Mouse (Mus musculus): ENCODE measurements around the gene Dpyd.
A peak's percentile ranks its signal among the peaks of the same experiment; 100 is the strongest.

Gene Dpyd

DNA sequence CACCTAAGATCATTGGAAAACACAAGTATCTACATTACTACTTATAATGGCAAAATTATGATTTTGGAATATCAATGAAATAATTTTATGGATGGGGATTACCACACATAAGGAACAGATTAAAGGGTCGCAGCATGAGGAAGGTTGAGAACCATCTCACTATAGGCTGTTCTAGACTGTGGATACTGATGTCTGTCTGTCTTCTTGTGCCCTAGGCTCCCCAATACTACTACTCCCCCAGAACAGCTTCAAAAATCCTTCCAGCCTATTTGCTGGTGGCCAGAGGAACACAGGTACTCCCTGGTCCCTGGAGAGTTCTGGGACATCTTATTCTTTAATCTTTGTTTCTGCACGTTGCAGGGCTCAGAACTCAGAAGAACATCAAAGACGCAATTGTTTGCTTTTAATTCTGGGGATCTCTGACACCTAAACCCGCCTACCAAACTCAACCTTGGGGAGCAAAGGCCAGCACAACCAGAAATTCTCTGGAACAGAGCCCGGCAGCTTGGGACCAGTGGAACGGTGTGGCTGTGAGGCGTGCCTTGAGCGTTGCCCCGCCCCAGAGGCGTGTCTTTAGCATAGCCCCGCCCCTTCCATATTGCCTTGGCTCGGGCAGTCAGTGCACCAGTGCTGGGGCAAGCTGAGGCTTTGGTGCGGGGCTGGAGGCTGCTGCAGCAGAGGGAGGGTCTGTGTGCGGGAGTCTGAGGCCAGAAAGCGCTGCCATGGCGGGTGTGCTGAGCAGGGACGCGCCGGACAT lies at the start of gene Dpyd:
TSS of gene Dpyd (plus strand) at position 576 of the 757 bp plus-strand sequence.
- DNase-seq (ENCODE audit: low read depth, low spot score) = peak; percentile 0

DNA sequence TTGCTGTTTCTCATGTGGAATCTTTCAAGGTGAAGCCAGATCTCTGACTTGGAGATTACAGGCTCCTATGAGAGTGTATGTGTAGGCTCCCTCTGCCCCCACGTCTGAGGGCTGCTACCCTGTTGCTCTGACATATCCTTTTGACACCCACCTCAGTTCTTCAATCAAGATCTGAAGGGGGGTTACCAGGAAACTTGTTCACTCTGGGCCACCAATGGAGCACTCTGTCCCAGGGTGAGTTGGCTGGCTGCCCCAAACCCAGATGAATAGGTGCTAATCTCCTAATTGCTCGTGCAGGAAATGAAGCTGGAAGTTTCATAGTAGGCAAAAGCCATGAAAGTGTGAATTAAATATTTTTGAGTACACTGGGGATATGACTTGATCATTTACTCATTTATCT lies 24.3 kb upstream of the Dpyd start:
- no peak for DNase-seq (ENCODE audit: low read depth, low spot score)

DNA sequence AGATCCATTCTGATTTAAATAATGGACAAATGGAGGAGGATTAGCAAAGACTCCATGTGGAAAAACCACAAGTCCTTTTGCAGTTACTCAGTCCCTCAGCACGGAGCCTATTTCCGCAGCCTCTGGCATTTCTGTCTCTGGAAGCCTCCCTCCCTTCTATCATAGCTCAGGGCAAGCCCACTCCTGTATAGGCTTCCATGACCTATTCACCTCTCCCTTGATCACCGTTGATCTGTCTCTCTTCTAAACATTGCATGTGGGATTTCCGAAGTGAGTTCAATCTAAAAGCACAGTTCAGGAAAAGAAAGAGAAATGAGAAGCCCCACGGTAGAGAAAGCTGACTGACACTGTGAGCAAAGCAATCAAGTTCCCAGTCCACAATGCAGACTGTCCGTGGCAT lies 20.2 kb upstream of the Dpyd start:
- DNase-seq (ENCODE audit: low read depth, low spot score) = no peak

DNA sequence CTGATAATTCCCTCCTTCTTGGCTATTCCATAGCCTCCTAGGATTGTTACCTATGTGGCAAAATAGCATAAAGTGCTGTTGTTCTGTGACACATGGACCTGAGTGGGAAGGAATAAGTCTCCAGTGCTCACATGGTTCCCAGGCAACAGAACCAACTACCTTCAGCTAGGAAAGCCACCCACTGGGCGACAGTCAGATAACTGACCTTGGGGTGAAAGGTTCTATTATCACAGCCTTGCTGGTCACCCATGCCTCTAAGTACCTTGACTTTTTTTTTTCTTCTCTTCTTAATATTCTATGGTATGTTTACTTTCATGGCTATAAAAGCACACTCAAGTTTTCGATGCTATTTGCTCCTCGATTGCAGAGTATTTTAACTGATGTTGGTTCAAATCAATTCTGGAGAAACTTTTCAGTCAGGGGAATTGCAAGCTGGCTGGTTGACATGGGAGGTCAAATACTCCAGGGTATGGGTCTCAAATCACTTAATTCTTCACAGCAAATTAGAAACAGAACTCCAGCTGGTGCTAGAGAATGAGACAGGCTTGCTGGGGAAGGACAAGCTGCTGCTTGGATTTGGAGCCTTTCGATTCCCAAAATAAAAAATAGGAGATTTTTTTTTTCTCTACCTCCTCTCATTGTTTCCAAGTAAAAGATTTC lies 14.2 kb upstream of the Dpyd start:
- no peak for DNase-seq (ENCODE audit: low read depth, low spot score)

DNA sequence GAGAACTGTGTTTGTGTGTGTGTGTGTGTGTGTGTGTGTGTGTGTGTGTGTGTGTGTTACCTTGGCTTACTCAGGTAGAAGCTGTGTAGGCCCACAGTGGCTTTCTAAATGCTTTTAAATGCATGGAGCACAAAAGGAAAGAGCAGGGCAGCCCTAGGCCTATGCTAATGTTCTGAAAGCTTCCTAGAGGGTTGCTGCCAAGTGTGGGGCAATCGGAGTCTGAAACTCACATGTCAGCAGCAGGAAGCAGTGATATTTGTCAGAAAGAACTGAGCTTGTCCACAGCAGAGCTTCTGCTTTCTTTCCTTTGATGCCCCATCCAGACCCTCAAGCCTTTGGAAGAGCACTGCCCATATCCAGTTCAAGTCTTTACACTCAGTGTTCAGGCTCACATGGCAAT lies 4.3 kb upstream of the Dpyd start:
- DNase-seq (ENCODE audit: low read depth, low spot score) = no peak

DNA sequence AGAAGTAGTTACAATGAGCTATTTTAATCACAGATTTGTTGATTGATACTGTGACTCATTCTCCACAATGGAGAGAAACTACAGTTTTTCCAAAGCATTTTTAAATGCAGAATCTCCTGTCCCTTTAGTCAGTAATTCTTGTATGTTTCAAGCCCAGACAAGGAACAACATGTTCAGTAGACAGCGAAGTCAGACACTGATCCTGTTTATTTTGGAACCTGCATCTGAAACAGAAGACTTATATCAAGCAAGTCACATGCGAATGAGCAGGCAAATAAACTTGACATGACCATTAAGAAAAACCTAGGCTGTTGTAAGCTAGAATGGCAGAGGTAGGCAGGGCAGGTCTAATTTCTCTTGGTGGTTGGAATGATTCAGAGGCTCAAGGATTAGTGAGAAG lies 2.0 kb upstream of the Dpyd start:
- DNase-seq (ENCODE audit: low read depth, low spot score) = no peak

DNA sequence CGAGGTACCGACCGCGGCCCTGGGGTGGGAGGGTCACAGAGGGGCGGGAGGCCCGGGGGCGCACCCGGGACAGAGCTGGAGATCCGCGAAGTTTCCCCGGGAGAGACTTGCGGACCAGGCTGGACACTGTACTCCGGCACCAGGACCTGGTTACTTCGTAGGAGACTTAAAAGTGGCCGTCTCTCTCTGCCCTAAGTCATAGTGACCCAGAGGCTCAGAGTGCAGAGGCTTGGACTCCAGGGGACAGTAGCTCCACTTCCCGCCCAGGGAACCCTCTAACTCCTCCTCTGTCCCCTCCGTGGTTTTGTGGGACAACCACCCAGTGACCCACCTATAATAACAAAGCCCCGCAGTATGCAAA lies 362 bp downstream of the Dpyd start:
- DNase-seq (ENCODE audit: low read depth, low spot score) = no peak

DNA sequence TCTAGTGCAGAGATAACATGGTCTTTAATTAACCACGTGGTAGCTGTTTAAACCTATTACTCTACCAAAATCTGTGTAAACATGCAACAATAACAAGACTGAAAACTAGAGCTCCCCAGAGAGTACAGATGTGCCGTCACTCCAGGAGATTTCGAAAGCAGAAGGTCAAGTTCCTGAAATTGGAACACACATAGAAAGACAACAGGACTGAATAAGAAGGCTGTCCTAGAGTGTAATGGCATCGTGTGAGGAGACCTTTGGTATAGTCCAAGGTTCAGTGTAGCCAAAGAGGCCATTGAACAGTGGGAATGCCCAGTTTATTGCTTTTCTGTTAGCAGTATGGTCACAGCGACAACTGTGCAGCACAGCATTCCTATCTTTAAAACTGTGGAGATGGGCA lies 4.8 kb downstream of the Dpyd start:
- DNase-seq (ENCODE audit: low read depth, low spot score) = no peak

DNA sequence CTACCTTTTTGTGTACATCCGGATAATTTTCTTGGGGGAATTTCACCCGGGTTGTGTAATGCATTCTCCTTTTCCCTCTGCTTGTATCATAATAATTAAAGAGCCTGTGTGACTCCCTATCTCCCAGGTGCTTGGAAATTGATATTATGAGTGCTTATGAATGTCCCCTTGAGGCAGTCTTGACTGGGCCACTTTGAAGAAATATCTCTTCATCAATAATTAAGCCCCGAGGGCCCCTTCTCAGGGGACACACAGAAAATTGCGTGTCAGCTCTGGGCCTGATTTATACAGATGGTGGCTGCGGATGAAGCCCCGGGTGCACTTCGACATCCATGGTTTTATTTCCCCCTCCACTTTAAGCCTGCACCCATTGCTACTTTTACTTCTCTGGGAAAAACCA lies 8.3 kb downstream of the Dpyd start:
- DNase-seq (ENCODE audit: low read depth, low spot score) = no peak

- no peak for DNase-seq (ENCODE audit: low read depth, low spot score)
Observed at GRCm38 (mm10) chr3:118590559-118590958, 28.6 kb downstream of the Dpyd start.

DNA sequence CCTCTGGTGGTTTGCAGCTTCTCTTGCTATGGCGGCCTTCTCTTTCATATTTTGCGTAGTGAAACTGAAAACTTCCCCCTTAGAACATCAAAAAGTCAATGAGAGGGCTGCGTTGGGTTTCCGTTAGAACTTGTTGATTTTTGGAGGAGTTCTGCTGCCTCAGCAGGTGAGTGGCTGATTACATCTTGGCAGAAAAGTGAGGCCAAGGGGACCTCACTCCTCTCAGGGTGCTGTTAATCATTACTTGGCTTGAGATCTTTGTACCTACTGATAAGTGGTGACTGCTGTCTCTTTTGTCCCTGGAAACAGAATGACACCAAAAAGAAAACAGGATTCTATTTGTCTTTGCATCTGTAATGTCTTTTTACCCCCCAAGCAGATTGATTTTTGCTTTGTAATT lies 32.9 kb downstream of the Dpyd start:
- DNase-seq (ENCODE audit: low read depth, low spot score) = no peak

- no peak for DNase-seq (ENCODE audit: low read depth, low spot score)
Observed at GRCm38 (mm10) chr3:118595693-118596092, 33.8 kb downstream of the Dpyd start.

GRCm38 (mm10) chr3:118601689-118602640 lies 40.0 kb downstream of the Dpyd start:
- no peak for DNase-seq (ENCODE audit: low read depth, low spot score)

DNA sequence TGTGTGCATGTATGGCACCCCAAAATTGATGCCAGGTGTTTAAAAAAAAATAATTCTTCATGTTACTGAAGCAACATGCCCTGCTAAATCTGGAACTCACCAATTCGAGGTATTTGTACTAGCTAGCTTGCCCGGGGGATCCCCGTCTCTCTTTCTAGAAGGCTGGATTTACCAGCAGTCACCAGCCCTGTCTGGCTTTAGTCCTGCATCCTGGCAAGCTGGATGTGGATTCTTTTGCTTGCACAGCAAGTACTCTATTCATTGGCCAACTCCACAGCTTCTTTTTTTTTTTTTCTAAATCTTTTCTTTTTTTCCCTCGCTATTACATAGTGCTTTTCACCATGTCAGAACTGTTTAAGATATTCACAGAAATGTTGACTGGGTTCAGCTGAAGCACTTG lies 46.8 kb downstream of the Dpyd start:
- DNase-seq (ENCODE audit: low read depth, low spot score) = no peak

GRCm38 (mm10) chr3:118626455-118627375 lies 64.8 kb downstream of the Dpyd start:
- DNase-seq (ENCODE audit: low read depth, low spot score) = no peak

DNA sequence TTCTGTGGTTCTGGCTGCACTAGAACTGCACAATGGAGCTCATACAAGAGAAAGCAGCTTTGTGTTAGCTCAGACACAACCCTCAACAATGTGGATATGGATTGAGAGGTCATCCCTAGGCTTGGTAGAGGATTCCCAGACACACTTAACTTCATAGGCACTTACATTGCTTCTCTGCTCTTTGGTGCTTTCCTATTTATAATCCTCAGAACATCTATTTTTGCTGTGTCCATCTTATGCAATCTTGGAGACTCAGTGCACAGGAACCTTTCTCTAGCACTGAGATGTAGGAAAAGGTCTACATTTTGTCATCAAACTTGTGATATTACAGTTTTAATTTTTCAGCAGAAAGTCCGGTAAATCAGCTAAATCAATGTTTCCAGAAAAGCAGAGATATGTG lies 67.8 kb downstream of the Dpyd start:
- no peak for DNase-seq (ENCODE audit: low read depth, low spot score)

GRCm38 (mm10) chr3:118646024-118646570 lies 84.2 kb downstream of the Dpyd start:
- DNase-seq (ENCODE audit: low read depth, low spot score) = no peak

DNA sequence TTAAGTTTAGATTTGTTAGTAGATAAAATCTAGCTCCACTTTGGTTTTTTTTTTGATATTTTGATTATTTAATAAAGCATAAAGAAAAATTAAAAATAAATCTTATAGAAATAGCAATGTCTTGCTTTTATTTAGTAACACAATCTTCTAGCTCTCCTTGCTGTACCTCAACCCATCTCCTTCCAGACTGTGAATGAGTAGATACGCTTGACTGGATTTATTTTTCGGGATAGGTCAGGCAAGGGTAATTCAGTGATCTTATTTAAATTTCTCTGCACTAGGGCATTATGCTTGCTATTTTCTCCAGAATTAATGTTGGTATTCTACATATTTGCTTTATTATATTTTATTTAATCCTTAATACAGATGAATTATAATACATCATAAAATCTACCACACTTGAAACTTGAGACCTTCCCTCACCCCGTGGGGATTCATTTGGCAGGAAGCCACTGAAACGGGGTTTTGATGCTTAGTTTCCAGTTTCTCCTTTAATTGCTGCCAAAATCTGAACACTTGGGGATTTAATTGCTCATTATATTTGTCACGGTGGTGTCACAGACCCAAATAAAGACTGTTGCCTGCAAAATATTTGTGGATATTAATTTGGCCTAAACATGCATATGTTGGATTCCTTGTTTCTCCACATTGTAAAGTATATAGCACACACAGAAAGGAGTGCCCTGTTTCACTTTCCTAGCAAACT lies 102.2 kb downstream of the Dpyd start:
- DNase-seq (ENCODE audit: low read depth, low spot score) = no peak

GRCm38 (mm10) chr3:118674121-118674745 lies 112.3 kb downstream of the Dpyd start:
- no peak for DNase-seq (ENCODE audit: low read depth, low spot score)

GRCm38 (mm10) chr3:118675441-118675840 lies 113.5 kb downstream of the Dpyd start:
- DNase-seq (ENCODE audit: low read depth, low spot score) = no peak

All from CD4-positive, CD25-positive, alpha-beta regulatory T cell, adult 2 months (primary cell).